Mouse (Mus musculus): ENCODE data around the gene Helz.

- TF ChIP-seq POLR2A (IDR thresholded peaks at IDR 0.05; ENCODE audit: borderline replicate concordance, extremely low read depth, insufficient read depth, insufficient read length, poor library complexity, severe bottlenecking) (no peak), CTCF (IDR thresholded peaks at IDR 0.05; ENCODE audit: borderline replicate concordance, extremely low read depth, insufficient read depth, insufficient read length) (no peak)
Observed at GRCm38 (mm10) chr11:107578226-107578625, 30.5 kb downstream of the Helz start.

Data from brain, embryonic 14.5 days (tissue).